Mouse (Mus musculus) left cerebral cortex, postnatal 14 days (tissue): Measurements from ENCODE around the gene Tmem54. TPM values are rescaled to one million over a fixed set of nuclear protein-coding genes. Genes with fewer than 3 reads are reported as not detected.

ENCODE experiments used
- DNase-seq, 2 experiments: peaks; one replicate each; pipeline ENCODE4 v3.0.0; 2021 to 2022; ENCODE audit warnings: low spot score in 2 of 2, mixed read lengths in 1 of 2
- intact Hi-C: fragments of 180-260 bp; cut with DNase I; formaldehyde crosslinking; loops from one replicate; pipeline ENCODE4 v1.15.1; 2025
- total RNA-seq, 2 experiments: library from RNA; stranded (reverse); gene quantifications; 2 replicates each; pipeline ENCODE4 v1.2.3; 2021

The Tmem54 gene
- total RNA-seq, 2 experiments from 2014 or later = not detected

- no peak for DNase-seq
- intact Hi-C loops = no loop called here
Observed at GRCm38 (mm10) chr4:129143509-129143908, 38.2 kb downstream of the Tmem54 start.

- peak; percentile 86 to 90 for DNase-seq
- intact Hi-C loops = no loop called here
Observed at GRCm38 (mm10) chr4:129144401-129145367, 39.3 kb downstream of the Tmem54 start.

GRCm38 (mm10) chr4:129145411-129145810 lies 40.1 kb downstream of the Tmem54 start:
- intact Hi-C loops = no loop called here
- DNase-seq = no peak

- DNase-seq = no peak
- intact Hi-C loops = no loop called here
Observed at GRCm38 (mm10) chr4:129145943-129146342, 40.6 kb downstream of the Tmem54 start.

GRCm38 (mm10) chr4:129146392-129146791 lies 41.0 kb downstream of the Tmem54 start:
- DNase-seq = no peak
- intact Hi-C loops = no loop called here

- no peak for DNase-seq
- intact Hi-C loops = no loop called here
Observed at GRCm38 (mm10) chr4:129147552-129148103, 42.3 kb downstream of the Tmem54 start.

GRCm38 (mm10) chr4:129149321-129149720 lies 44.0 kb downstream of the Tmem54 start:
- intact Hi-C loops = no loop called here
- no peak for DNase-seq

- intact Hi-C loops = no loop called here
- DNase-seq = no peak
Observed at GRCm38 (mm10) chr4:129151276-129151811, 46.0 kb downstream of the Tmem54 start.

- DNase-seq = no peak
- intact Hi-C loops = no loop called here
Observed at GRCm38 (mm10) chr4:129157541-129157940, 52.2 kb downstream of the Tmem54 start.

- no peak for DNase-seq
- intact Hi-C loops = no loop called here
Observed at GRCm38 (mm10) chr4:129158549-129158948, 53.2 kb downstream of the Tmem54 start.

GRCm38 (mm10) chr4:129161076-129161475 lies 55.7 kb downstream of the Tmem54 start:
- intact Hi-C loops = no loop called here
- no peak for DNase-seq

Other genes starting within 250 kb of the Tmem54 start
- 10 to 100 TPM; 18.1 to 23.0 TPM for gene Trim62, start 222.0 kb upstream of the Tmem54 start, total RNA-seq
- gene Azin2, start 143.1 kb upstream of the Tmem54 start, total RNA-seq = 10 to 100 TPM; 42.1 to 43.5 TPM
- 10 to 100 TPM; 24.3 to 29.6 TPM for gene Ak2, start 113.6 kb upstream of the Tmem54 start, total RNA-seq
- gene Rnf19b, start 47.3 kb upstream of the Tmem54 start, total RNA-seq = 10 to 100 TPM; 60.8 to 63.5 TPM
- gene Hpca, start 16.5 kb downstream of the Tmem54 start, total RNA-seq = 100 to 1,000 TPM; 562 to 615 TPM
- gene Fndc5, start 31.5 kb downstream of the Tmem54 start, total RNA-seq = 10 to 100 TPM; 57.5 to 59.2 TPM
- gene S100pbp, start 84.2 kb downstream of the Tmem54 start, total RNA-seq = 10 to 100 TPM; 35.3 to 35.5 TPM
- gene Yars, start 84.2 kb downstream of the Tmem54 start, total RNA-seq = 100 to 1,000 TPM; 103 to 110 TPM
- 10 to 100 TPM; 17.9 to 21.1 TPM for gene C77080, start 155.9 kb downstream of the Tmem54 start, total RNA-seq
- 1 to 10 TPM; 1.2 to 2.2 TPM for gene Sync, start 182.1 kb downstream of the Tmem54 start, total RNA-seq
- 100 to 1,000 TPM; 124 to 129 TPM for gene Rbbp4, start 229.8 kb downstream of the Tmem54 start, total RNA-seq
- 10 to 100 TPM; 22.4 to 23.5 TPM for gene Zbtb8os, start 230.1 kb downstream of the Tmem54 start, total RNA-seq